Mouse (Mus musculus) G1E (cell line): ENCODE results near the gene Mknk2.

ENCODE experiments used
- CTCF ChIP-seq: IDR thresholded peaks from 2 replicates; pipeline ENCODE4 v1.5.1; 2012; ENCODE audit warnings: low read depth, low read length, inconsistent platforms, mixed read lengths
- TAL1 ChIP-seq: conservative IDR thresholded peaks from 2 replicates; pipeline ENCODE4 v1.6.1; 2012; ENCODE audit warnings: low read depth, low read length, inconsistent platforms, mixed read lengths

DNA sequence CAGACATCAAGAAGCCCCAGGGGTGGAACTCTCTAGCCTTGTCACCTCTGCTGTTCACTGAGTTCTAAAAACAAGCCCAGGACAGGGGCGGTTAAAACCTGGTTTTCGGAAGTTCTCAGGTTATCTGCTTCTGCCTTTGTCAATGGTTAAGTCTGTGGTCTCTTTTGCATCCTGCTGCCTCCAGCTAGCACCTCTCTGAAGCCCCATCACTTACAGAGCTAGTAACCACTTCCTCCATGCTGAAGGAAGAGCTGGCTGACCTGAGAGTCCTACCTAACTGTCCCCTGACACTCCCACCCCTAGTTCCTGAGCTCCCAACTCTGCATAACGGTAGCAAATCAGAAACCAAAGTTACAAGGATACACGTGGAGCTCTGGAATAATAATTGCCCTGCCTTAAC, 22.8 kb upstream of the Mknk2 start:
- TF ChIP-seq CTCF, result no peak
- no peak for TF ChIP-seq TAL1
